Mouse (Mus musculus) midbrain, embryonic 10.5 days (tissue): ENCODE data around the gene Mfap3l. TPM values are rescaled to one million over a fixed set of nuclear protein-coding genes. Genes with fewer than 3 reads are reported as not detected.

Experiments
- polyA plus RNA-seq: library from polyadenylated mRNA; unstranded; fragments of >200 nt; fragmentation: Nextera tagmentation; extraction: Ambion mirVana; gene quantifications from 2 replicates; pipeline ENCODE4 v1.2.1, GENCODE M21; 2016

Mfap3l gene
- polyA plus RNA-seq, 1 experiment from 2014 or later: 1.3 TPM

Other genes with a start within 250 kb of the Mfap3l start
- gene Gm10283, start 129.6 kb upstream of the Mfap3l start, polyA plus RNA-seq: not detected in 2 replicates
- 1.7 TPM in 2 replicates for gene Aadat, start 126.9 kb upstream of the Mfap3l start, polyA plus RNA-seq